Mouse (Mus musculus) CD8-positive naive resting alpha-beta T cell, adult 57 days (primary cell): ENCODE data around the gene Arhgdig. TPM values are rescaled to one million over a fixed set of nuclear protein-coding genes. Genes with fewer than 3 reads are reported as not detected.

Experiments used
- total RNA-seq: library from RNA; stranded (reverse); gene quantifications from one replicate; pipeline ENCODE4 v1.2.4, GENCODE M21; 2023

Arhgdig gene
- not detected for total RNA-seq

GRCm38 (mm10) chr17:26207686-26208085 is at the start of gene Arhgdig:
TSS of gene Arhgdig (minus strand) at chr17:26207786.

GRCm38 (mm10) chr17:26252539-26253251 is 45.1 kb upstream of the Arhgdig start, which contains the start of gene Luc7l:
TSS of gene Luc7l (plus strand) at chr17:26252896.

DNA sequence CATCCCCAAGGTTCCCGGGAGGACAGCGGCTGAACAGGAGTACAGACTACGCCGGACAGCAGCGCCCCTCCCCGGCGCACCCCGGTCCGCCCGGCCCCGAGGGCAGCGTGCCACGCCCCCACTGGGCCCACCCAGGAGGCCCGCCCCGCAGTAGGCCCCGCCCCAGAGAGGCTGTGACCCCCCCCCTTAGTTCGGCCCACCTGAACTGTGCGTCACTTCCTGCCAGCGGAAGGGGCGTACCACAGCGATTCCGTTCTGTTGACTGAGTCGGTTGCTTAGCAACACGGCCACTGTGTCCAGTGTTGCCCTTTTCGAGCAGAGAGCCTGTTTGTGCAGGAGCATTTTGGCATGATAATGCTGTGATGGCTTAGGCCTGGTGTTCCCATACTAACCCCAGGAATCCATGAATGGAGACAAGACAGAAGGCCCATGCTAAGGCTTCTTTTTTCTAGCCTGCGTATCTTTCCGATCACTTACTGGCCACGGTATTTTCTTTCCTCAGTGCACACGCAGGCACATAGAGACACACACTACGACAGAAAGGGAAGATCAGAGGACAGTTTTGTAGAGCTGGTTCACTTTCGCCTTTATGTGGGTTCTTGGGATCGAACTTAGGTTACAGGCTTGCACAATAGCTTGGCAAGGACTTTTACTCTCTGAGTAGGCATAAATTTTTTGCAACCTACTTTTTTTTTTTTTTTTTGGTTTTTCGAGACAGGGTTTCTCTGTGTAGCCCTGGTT is 36.7 kb upstream of the Arhgdig start, which contains the start of gene Fam234a:
Gene Fam234a (minus strand): TSS at position 142 of the 741 bp plus-strand sequence.

DNA sequence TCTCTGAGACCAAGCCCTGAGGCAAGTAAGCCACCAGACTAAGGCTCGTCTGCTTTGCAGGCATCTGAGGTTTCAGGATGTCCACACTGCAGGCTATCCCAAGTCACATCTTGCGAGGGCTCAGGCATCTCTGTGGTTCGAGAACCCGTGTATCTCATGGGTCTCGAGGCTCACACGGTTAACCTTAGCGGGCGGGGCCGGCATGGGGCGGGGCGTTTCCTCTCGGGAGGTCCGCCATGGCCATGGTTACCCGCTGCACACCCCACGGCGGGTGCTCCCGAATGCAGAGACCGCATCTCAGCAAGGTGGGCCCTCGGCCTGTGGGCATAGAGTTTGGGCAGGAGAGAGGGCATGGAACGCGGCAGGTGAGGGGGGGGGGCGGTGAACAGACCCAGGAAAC is 4.8 kb downstream of the Arhgdig start, which contains the start of gene Rgs11:
Gene Rgs11 (plus strand): TSS at position 215 of the 400 bp plus-strand sequence.

DNA sequence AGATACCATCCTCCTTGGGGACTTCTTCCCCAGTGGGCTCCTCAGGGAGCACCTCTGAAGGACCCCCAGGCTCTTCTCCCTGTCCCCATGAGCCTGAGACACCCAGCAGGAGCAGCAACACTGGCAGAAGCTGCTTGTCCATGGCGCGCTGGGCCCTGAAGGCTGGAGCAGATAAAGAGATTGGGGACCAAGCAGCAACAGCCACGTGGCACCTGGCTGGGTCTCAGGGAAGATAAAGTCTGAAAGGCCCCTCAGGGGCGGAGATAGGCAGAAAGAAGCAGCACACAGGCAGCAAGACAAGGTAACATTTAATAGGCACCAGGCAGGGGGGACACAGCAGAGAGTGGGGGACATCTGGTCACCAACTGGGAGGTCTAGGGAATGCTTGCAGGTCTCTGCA is 8.7 kb downstream of the Arhgdig start, which contains the start of gene Pdia2:
Gene Pdia2 (minus strand): TSS at position 196 of the 400 bp plus-strand sequence.

Other genes with a start within 250 kb of the Arhgdig start
- gene Capn15, start 222.0 kb downstream of the Arhgdig start, total RNA-seq: 39.1 TPM
- 13.4 TPM for gene Rab11fip3, start 138.2 kb downstream of the Arhgdig start, total RNA-seq
- gene Decr2, start 117.4 kb downstream of the Arhgdig start, total RNA-seq: 3.7 TPM
- 3.5 TPM for gene Nme4, start 112.2 kb downstream of the Arhgdig start, total RNA-seq
- 20.9 TPM for gene Tmem8, start 94.5 kb downstream of the Arhgdig start, total RNA-seq
- gene Mrpl28, start 84.3 kb downstream of the Arhgdig start, total RNA-seq: 44.1 TPM
- 114 TPM for gene Axin1, start 69.1 kb downstream of the Arhgdig start, total RNA-seq
- 0.89 TPM for gene Pdia2, start 8.7 kb downstream of the Arhgdig start, total RNA-seq
- 34.2 TPM for gene Rgs11, start 4.8 kb downstream of the Arhgdig start, total RNA-seq
- 44.4 TPM for gene Fam234a, start 36.5 kb upstream of the Arhgdig start, total RNA-seq
- gene Luc7l, start 45.1 kb upstream of the Arhgdig start, total RNA-seq: 106 TPM
- gene Neurl1b, start 207.0 kb upstream of the Arhgdig start, total RNA-seq: 0.46 TPM